Mouse (Mus musculus): ENCODE measurements around the gene Tomm34. TPM values are rescaled to one million over a fixed set of nuclear protein-coding genes. Genes with fewer than 3 reads are reported as not detected.

The Tomm34 gene
- polyA plus RNA-seq, 1 experiment: 48.8 TPM

DNA sequence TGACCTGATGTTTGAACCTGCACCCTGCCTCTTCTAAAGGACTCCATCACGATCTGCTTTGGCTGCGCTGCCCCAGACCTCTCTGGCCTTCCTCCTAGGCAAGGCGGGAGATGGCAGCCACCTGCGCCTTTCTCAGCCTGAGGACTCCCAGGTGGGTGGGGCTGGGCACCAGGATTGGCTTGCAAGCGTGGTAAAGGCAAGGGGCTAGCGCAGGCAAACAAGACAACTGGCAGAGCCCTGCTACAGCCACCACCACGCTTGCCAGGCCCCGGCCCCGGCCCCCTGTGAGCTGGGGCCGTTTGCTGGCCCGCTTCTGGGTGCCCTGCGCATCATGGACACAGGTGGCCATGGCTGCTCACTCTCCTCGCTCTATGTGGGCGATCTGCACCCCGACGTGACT is 45.8 kb downstream of the Tomm34 start, which contains the start of gene Pabpc1l:
Pabpc1l (plus strand) TSS at position 301 of the 400 bp plus-strand sequence.
- DNase-seq: no peak
- no peak within 1 kb of the TSS for H3K4me3 ChIP-seq (replicated peaks; ENCODE audit: extremely low read depth, low read depth, low read length)
- WGBS: 83% methylated on average over 16 of the region's 16 CpGs
- no peaks in the 10 kb centered on the region for H3K4me1 ChIP-seq (ENCODE audit: control insufficient read depth, insufficient read depth, low read length)
- TF ChIP-seq POLR2A (IDR thresholded peaks at IDR 0.05; ENCODE audit: borderline replicate concordance, extremely low read depth, low read depth, low read length) (no peak), CTCF (IDR thresholded peaks at IDR 0.05; ENCODE audit: insufficient read depth, low read length) (no peak)

DNA sequence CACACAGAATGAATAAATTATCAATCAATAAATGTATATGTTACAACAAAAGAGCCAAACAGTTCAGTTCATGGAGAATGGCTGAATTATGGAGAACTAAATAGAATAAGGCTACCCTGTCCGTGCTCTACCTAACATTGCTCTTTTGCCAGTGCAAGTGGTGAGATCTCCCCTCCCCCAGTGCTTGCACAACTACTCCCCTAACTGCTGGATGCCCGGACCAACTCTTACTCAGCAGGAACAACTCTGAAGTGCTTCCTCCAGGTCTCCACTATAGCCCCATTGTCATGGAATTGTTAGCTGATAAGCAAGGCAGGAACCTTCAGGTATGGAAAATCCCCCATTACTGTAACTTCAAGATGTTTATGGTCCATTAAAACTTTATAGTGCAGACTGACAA is 48.9 kb downstream of the Tomm34 start:
- H3K4me1 ChIP-seq (ENCODE audit: control insufficient read depth, insufficient read depth, low read length): no peaks in the 10 kb centered on the region
- 23% methylated on average over 2 of the region's 2 CpGs for WGBS
- no peak for DNase-seq
- H3K4me3 ChIP-seq (replicated peaks; ENCODE audit: extremely low read depth, low read depth, low read length): no peak overlapping the region
- TF ChIP-seq CTCF (IDR thresholded peaks at IDR 0.05; ENCODE audit: insufficient read depth, low read length) (no peak), POLR2A (IDR thresholded peaks at IDR 0.05; ENCODE audit: borderline replicate concordance, extremely low read depth, low read depth, low read length) (no peak)

DNA sequence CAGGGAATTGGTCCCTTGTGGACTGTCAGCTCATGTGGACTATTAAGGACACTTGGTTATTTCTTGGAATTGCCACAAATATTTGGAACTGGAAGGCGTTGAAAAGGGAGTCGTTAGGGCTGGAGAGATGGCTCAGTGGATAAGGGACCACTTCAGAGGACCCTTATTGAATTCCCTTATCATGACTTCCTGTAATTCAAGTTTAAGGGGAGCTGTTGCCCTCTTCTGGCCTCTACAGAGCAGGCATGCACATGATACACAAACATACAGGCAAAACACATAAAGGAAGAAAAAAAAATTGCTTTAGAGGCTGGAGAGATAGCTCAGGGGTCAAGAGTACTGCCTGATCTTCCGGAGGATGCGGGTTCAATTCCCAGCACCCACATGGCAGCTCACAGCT is 51.0 kb downstream of the Tomm34 start:
- Histone ChIP-seq H3K4me3 (replicated peaks; ENCODE audit: extremely low read depth, low read depth, low read length) (no peak overlapping the region), H3K4me1 (ENCODE audit: control insufficient read depth, insufficient read depth, low read length) (no peaks in the 10 kb centered on the region)
- TF ChIP-seq CTCF (IDR thresholded peaks at IDR 0.05; ENCODE audit: insufficient read depth, low read length) (no peak), POLR2A (IDR thresholded peaks at IDR 0.05; ENCODE audit: borderline replicate concordance, extremely low read depth, low read depth, low read length) (no peak)
- 51% methylated on average over 4 of the region's 4 CpGs for WGBS
- DNase-seq: no peak

DNA sequence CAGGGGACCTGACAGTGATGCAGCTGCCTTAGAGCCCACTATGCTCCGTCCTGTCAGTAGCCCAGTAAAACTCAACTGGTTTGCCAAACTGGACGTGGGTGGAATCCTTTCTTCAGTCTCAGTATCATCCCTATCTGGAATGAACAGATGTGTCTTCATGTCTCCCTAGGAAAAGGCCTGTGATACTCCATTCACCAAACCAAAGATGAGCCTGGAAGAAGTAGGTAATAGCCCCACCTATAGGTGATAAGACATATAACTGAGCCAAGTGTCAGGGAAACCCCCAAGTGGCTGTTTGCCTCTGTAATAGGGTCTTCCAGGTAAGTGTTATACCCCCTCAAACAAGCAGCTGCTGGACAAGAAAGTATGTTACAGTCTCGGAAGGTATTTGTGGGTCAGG is 52.1 kb downstream of the Tomm34 start:
- H3K4me3 ChIP-seq (replicated peaks; ENCODE audit: extremely low read depth, low read depth, low read length): no peak overlapping the region
- WGBS: 93% methylated on average over 3 of the region's 3 CpGs
- DNase-seq: no peak
- no peaks in the 10 kb centered on the region for H3K4me1 ChIP-seq (ENCODE audit: control insufficient read depth, insufficient read depth, low read length)
- no peak for TF ChIP-seq CTCF (IDR thresholded peaks at IDR 0.05; ENCODE audit: insufficient read depth, low read length)
- no peak for TF ChIP-seq POLR2A (IDR thresholded peaks at IDR 0.05; ENCODE audit: borderline replicate concordance, extremely low read depth, low read depth, low read length)

DNA sequence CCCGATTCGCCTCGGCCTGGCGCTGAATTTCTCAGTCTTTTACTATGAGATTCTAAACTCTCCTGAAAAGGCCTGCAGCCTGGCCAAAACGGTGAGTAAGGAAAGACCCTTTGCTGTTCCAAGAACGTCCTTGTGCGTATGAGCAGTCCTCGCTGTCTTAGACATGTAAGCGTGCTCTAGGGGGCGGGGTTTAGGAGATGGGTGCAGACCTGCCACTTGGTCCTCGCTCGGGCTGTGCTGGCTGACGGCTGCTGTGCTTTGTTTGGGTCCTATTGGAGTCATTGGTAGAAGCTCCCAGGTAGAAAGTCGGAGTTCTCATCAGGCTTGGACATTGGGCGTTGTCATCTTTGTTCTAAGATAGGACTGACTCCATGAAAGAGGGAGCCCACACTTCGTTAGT is 55.7 kb downstream of the Tomm34 start:
- H3K4me1 ChIP-seq (ENCODE audit: control insufficient read depth, insufficient read depth, low read length): no peaks in the 10 kb centered on the region; the same call in 1 of the 2 replicates
- no peak for TF ChIP-seq POLR2A (IDR thresholded peaks at IDR 0.05; ENCODE audit: borderline replicate concordance, extremely low read depth, low read depth, low read length)
- TF ChIP-seq CTCF (IDR thresholded peaks at IDR 0.05; ENCODE audit: insufficient read depth, low read length): no peak
- no peak for DNase-seq
- WGBS: 89% methylated on average over 16 of the region's 16 CpGs
- H3K4me3 ChIP-seq (replicated peaks; ENCODE audit: extremely low read depth, low read depth, low read length): no peak overlapping the region

DNA sequence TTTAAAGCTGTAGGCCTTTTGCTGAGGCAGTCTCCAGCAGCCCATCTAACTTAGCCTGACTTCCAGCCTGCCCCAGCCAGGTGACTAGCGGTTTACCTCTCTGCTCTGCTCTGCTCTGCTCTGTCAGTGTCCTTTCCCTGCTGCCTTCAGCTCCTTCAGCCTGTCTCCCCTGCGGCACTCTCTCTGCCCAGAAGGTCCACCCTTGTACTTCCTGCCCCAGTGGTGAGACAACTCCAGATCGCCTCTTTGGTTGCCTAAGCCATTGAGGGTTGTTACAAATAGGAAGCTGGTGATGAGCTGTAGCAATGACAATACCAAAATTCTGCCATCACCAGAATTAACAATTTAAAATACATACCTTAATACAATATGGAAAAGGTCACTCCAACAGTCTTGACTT is 60.0 kb downstream of the Tomm34 start:
- DNase-seq: no peak
- TF ChIP-seq CTCF (IDR thresholded peaks at IDR 0.05; ENCODE audit: insufficient read depth, low read length) (no peak), POLR2A (IDR thresholded peaks at IDR 0.05; ENCODE audit: borderline replicate concordance, extremely low read depth, low read depth, low read length) (no peak)
- WGBS: 50% methylated on average over 3 of the region's 3 CpGs
- Histone ChIP-seq H3K4me1 (ENCODE audit: control insufficient read depth, insufficient read depth, low read length) (peaks cover 22% of the 10 kb centered on the region), H3K4me3 (replicated peaks; ENCODE audit: extremely low read depth, low read depth, low read length) (no peak overlapping the region)

DNA sequence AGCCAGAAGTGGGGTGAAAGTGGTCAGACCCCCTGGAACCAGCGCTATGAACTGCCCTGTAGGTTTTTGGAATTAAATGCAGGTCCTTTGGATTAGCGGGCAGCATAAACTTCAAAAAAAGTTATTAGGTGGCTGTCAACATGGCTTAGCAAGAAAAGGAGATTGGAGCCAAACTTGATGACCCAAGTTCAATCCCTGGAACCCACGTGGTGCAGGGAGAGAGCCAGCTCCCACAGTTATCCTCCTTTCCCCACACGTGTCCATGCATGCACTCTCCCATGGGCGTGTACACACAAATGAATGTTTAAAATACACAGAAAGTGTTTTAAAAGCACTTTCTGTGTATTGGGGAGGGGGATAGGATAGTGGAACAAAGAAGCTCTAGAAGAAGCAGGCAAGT is 60.5 kb downstream of the Tomm34 start:
- Histone ChIP-seq H3K4me1 (ENCODE audit: control insufficient read depth, insufficient read depth, low read length) (peaks cover 26% of the 10 kb centered on the region), H3K4me3 (replicated peaks; ENCODE audit: extremely low read depth, low read depth, low read length) (no peak overlapping the region)
- 52% methylated on average over 5 of the region's 5 CpGs for WGBS
- no peak for DNase-seq
- no peak for TF ChIP-seq POLR2A (IDR thresholded peaks at IDR 0.05; ENCODE audit: borderline replicate concordance, extremely low read depth, low read depth, low read length)
- no peak for TF ChIP-seq CTCF (IDR thresholded peaks at IDR 0.05; ENCODE audit: insufficient read depth, low read length)

DNA sequence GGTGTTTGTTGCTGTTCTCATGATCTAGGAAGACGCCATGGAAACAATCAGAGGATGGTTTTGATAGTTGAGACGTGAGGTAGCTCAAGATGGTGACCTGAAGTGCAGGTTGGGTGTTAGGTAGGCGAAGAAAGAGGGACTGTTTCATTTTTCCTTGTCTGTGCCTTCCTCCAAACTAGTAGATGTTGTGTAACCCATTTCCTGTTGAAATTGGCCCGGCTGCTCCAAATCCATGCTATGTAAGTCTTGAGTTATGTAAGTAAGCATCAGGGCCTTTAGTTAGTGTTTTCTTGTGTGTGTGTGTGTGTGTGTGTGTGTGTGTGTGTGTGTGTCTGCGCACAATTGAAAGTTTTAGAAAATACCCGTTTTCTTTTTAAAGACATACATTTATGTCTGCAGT is 61.7 kb downstream of the Tomm34 start:
- 35% methylated on average over 6 of the region's 6 CpGs for WGBS
- Histone ChIP-seq H3K4me3 (replicated peaks; ENCODE audit: extremely low read depth, low read depth, low read length) (no peak overlapping the region), H3K4me1 (ENCODE audit: control insufficient read depth, insufficient read depth, low read length) (peaks cover 26% of the 10 kb centered on the region)
- no peak for DNase-seq
- no peak for TF ChIP-seq CTCF (IDR thresholded peaks at IDR 0.05; ENCODE audit: insufficient read depth, low read length)
- no peak for TF ChIP-seq POLR2A (IDR thresholded peaks at IDR 0.05; ENCODE audit: borderline replicate concordance, extremely low read depth, low read depth, low read length)

DNA sequence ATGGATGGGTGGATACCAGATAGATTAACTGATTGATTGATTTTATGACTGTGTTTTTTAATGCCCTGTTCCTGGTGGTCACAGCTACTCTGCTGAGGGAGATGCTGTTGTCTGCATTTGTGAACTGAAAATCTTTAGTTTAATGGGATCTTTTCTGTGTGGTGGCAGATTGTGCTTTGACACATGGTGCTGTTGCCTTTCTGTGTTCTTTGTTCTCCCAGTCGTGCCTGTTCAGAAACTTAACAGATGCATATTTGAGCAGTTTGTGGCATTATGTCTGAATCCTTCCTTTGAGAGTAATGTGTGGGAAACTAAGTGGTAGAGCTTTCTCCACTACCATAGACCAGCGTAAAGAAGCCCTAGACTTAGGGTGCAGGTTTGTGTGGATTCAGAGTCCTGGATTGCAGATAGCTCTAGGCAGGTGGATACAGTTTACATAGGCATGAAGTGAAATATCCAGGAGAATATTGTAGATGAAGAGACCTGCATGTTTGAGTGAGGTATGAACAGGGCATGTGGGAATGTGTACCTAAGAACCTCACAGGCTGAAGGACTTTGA is 62.9 kb downstream of the Tomm34 start:
- DNase-seq: no peak
- 62% methylated on average over 2 of the region's 2 CpGs for WGBS
- Histone ChIP-seq H3K4me3 (replicated peaks; ENCODE audit: extremely low read depth, low read depth, low read length) (no peak overlapping the region), H3K4me1 (ENCODE audit: control insufficient read depth, insufficient read depth, low read length) (peaks cover 29% of the 10 kb centered on the region)
- TF ChIP-seq CTCF (IDR thresholded peaks at IDR 0.05; ENCODE audit: insufficient read depth, low read length): no peak
- TF ChIP-seq POLR2A (IDR thresholded peaks at IDR 0.05; ENCODE audit: borderline replicate concordance, extremely low read depth, low read depth, low read length): no peak

DNA sequence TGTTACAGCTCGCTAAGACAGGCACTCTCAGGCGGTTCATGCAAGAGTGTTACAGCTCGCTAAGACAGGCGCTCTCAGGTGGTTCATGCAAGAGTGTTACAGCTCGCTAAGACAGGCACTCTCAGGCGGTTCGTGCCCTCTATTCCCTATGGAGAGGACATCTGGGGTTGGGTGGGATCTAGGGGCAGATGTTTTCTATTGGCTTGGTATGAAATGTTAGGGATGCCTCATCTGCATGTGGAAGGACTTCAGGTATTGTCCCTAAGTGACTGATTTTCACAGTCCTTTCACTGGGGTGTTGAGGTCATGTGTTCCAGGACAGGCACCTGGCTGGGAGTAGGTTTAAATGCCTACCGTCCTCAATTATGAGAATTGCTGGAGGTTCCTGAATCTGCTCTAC is 63.4 kb downstream of the Tomm34 start:
- WGBS: 75% methylated on average over 8 of the region's 8 CpGs
- TF ChIP-seq CTCF (IDR thresholded peaks at IDR 0.05; ENCODE audit: insufficient read depth, low read length): no peak
- no peak for TF ChIP-seq POLR2A (IDR thresholded peaks at IDR 0.05; ENCODE audit: borderline replicate concordance, extremely low read depth, low read depth, low read length)
- H3K4me3 ChIP-seq (replicated peaks; ENCODE audit: extremely low read depth, low read depth, low read length): no peak overlapping the region

More for the DNA sequence above, 63.4 kb downstream of the Tomm34 start:
- peaks cover 34% of the 10 kb centered on the region for H3K4me1 ChIP-seq (ENCODE audit: control insufficient read depth, insufficient read depth, low read length)
- no peak for DNase-seq
